Mouse (Mus musculus): Measurements from ENCODE around the gene Parvb. TPM values are rescaled to one million over a fixed set of nuclear protein-coding genes. Genes with fewer than 3 reads are reported as not detected.

The Parvb gene
- polyA plus RNA-seq, 1 experiment, result 103 TPM

- Histone ChIP-seq H3K79me3 (ENCODE audit: low read depth) (no peaks in the 10 kb centered on the region), H3K36me3 (ENCODE audit: control insufficient read depth, insufficient read depth) (peaks cover 75% of the 10 kb centered on the region), H3ac (ENCODE audit: control insufficient read depth, insufficient read length, low read depth) (no peak overlapping the region), H3K27me3 (ENCODE audit: control insufficient read depth, insufficient read depth, insufficient read length) (no peaks in the 10 kb centered on the region), H3K4me3 (ENCODE audit: insufficient read depth, poor library complexity, severe bottlenecking) (no peak overlapping the region), H3K79me2 (ENCODE audit: control insufficient read depth, insufficient read depth) (no peaks in the 10 kb centered on the region)
- TF ChIP-seq MYOD1 (IDR thresholded peaks at IDR 0.05; ENCODE audit: control insufficient read depth, insufficient read length, low read depth) (no peak), FOSL1 (IDR thresholded peaks at IDR 0.05; ENCODE audit: insufficient read depth, low read length, poor library complexity, severe bottlenecking) (no peak), MAX (IDR thresholded peaks at IDR 0.05) (no peak), MYOG (IDR thresholded peaks at IDR 0.05; ENCODE audit: control insufficient read depth, extremely low read depth, insufficient read length) (no peak), CTCF (IDR thresholded peaks at IDR 0.05; ENCODE audit: control insufficient read depth, insufficient read depth, insufficient read length) (no peak), USF1 (IDR thresholded peaks at IDR 0.05; ENCODE audit: low read depth) (no peak), CEBPB (IDR thresholded peaks at IDR 0.05; ENCODE audit: low read depth) (no peak)
Observed at GRCm38 (mm10) chr15:84210941-84211340, 20.9 kb upstream of the Parvb start.

GRCm38 (mm10) chr15:84211564-84211963 is 20.3 kb upstream of the Parvb start:
- Histone ChIP-seq H3K4me3 (ENCODE audit: insufficient read depth, poor library complexity, severe bottlenecking) (no peak overlapping the region), H3K79me2 (ENCODE audit: control insufficient read depth, insufficient read depth) (no peaks in the 10 kb centered on the region), H3K79me3 (ENCODE audit: low read depth) (no peaks in the 10 kb centered on the region), H3ac (ENCODE audit: control insufficient read depth, insufficient read length, low read depth) (no peak overlapping the region), H3K36me3 (ENCODE audit: control insufficient read depth, insufficient read depth) (peaks cover 69% of the 10 kb centered on the region), H3K27me3 (ENCODE audit: control insufficient read depth, insufficient read depth, insufficient read length) (no peaks in the 10 kb centered on the region)
- no peak for TF ChIP-seq FOSL1 (IDR thresholded peaks at IDR 0.05; ENCODE audit: insufficient read depth, low read length, poor library complexity, severe bottlenecking)

- Histone ChIP-seq H3K79me3 (ENCODE audit: low read depth) (no peaks in the 10 kb centered on the region), H3K36me3 (ENCODE audit: control insufficient read depth, insufficient read depth) (peaks cover 63% of the 10 kb centered on the region), H3K4me3 (ENCODE audit: insufficient read depth, poor library complexity, severe bottlenecking) (no peak overlapping the region), H3K79me2 (ENCODE audit: control insufficient read depth, insufficient read depth) (no peaks in the 10 kb centered on the region), H3K27me3 (ENCODE audit: control insufficient read depth, insufficient read depth, insufficient read length) (no peaks in the 10 kb centered on the region), H3ac (ENCODE audit: control insufficient read depth, insufficient read length, low read depth) (no peak overlapping the region)
- TF ChIP-seq MYOD1 (IDR thresholded peaks at IDR 0.05; ENCODE audit: control insufficient read depth, insufficient read length, low read depth), result peak; percentile 91
- TF ChIP-seq MYOG (IDR thresholded peaks at IDR 0.05; ENCODE audit: control insufficient read depth, extremely low read depth, insufficient read length), result no peak
- TF ChIP-seq MAX (IDR thresholded peaks at IDR 0.05), result peak; percentile 28
- TF ChIP-seq CEBPB (IDR thresholded peaks at IDR 0.05; ENCODE audit: low read depth), result no peak
- no peak for TF ChIP-seq FOSL1 (IDR thresholded peaks at IDR 0.05; ENCODE audit: insufficient read depth, low read length, poor library complexity, severe bottlenecking)
- TF ChIP-seq CTCF (IDR thresholded peaks at IDR 0.05; ENCODE audit: control insufficient read depth, insufficient read depth, insufficient read length), result peak; percentile 99
- TF ChIP-seq USF1 (IDR thresholded peaks at IDR 0.05; ENCODE audit: low read depth), result no peak
Observed at GRCm38 (mm10) chr15:84212031-84212755, 19.6 kb upstream of the Parvb start.

- no peak overlapping the region for H3ac ChIP-seq (ENCODE audit: control insufficient read depth, insufficient read length, low read depth)
- H3K27me3 ChIP-seq (ENCODE audit: control insufficient read depth, insufficient read depth, insufficient read length), result no peaks in the 10 kb centered on the region
- TF ChIP-seq USF1 (IDR thresholded peaks at IDR 0.05; ENCODE audit: low read depth) (no peak), CTCF (IDR thresholded peaks at IDR 0.05; ENCODE audit: control insufficient read depth, insufficient read depth, insufficient read length) (no peak), MYOD1 (IDR thresholded peaks at IDR 0.05; ENCODE audit: control insufficient read depth, insufficient read length, low read depth) (peak; percentile 99), MAX (IDR thresholded peaks at IDR 0.05) (peak; percentile 88), FOSL1 (IDR thresholded peaks at IDR 0.05; ENCODE audit: insufficient read depth, low read length, poor library complexity, severe bottlenecking) (peak; percentile 98), CEBPB (IDR thresholded peaks at IDR 0.05; ENCODE audit: low read depth) (peak; percentile 1), MYOG (IDR thresholded peaks at IDR 0.05; ENCODE audit: control insufficient read depth, extremely low read depth, insufficient read length) (no peak)
- H3K79me2 ChIP-seq (ENCODE audit: control insufficient read depth, insufficient read depth), result no peaks in the 10 kb centered on the region
- H3K4me3 ChIP-seq (ENCODE audit: insufficient read depth, poor library complexity, severe bottlenecking), result no peak overlapping the region
- no peaks in the 10 kb centered on the region for H3K79me3 ChIP-seq (ENCODE audit: low read depth)
- peaks cover 57% of the 10 kb centered on the region for H3K36me3 ChIP-seq (ENCODE audit: control insufficient read depth, insufficient read depth)
Observed at GRCm38 (mm10) chr15:84212756-84213105, 19.1 kb upstream of the Parvb start.

- TF ChIP-seq MYOG (IDR thresholded peaks at IDR 0.05; ENCODE audit: control insufficient read depth, extremely low read depth, insufficient read length), result no peak
- TF ChIP-seq FOSL1 (IDR thresholded peaks at IDR 0.05; ENCODE audit: insufficient read depth, low read length, poor library complexity, severe bottlenecking), result no peak
- TF ChIP-seq MYOD1 (IDR thresholded peaks at IDR 0.05; ENCODE audit: control insufficient read depth, insufficient read length, low read depth), result peak; percentile 52
- TF ChIP-seq CEBPB (IDR thresholded peaks at IDR 0.05; ENCODE audit: low read depth), result no peak
- TF ChIP-seq USF1 (IDR thresholded peaks at IDR 0.05; ENCODE audit: low read depth), result no peak
- TF ChIP-seq MAX (IDR thresholded peaks at IDR 0.05), result peak; percentile 36
- no peak for TF ChIP-seq CTCF (IDR thresholded peaks at IDR 0.05; ENCODE audit: control insufficient read depth, insufficient read depth, insufficient read length)
- Histone ChIP-seq H3ac (ENCODE audit: control insufficient read depth, insufficient read length, low read depth) (peak overlapping the region; percentile 31), H3K79me3 (ENCODE audit: low read depth) (no peaks in the 10 kb centered on the region), H3K79me2 (ENCODE audit: control insufficient read depth, insufficient read depth) (no peaks in the 10 kb centered on the region), H3K27me3 (ENCODE audit: control insufficient read depth, insufficient read depth, insufficient read length) (no peaks in the 10 kb centered on the region), H3K36me3 (ENCODE audit: control insufficient read depth, insufficient read depth) (peaks cover 52% of the 10 kb centered on the region), H3K4me3 (ENCODE audit: insufficient read depth, poor library complexity, severe bottlenecking) (no peak overlapping the region)
Observed at GRCm38 (mm10) chr15:84213162-84213739, 18.6 kb upstream of the Parvb start.

Measured in C2C12 (cell line).